Mouse (Mus musculus) liver, embryonic 15.5 days (tissue): ENCODE measurements around the gene Tigd3. TPM values are rescaled to one million over a fixed set of nuclear protein-coding genes. Genes with fewer than 3 reads are reported as not detected.

Experiments
- polyA plus RNA-seq: library from polyadenylated mRNA; unstranded; fragments of >200 nt; fragmentation: Nextera tagmentation; extraction: Ambion mirVana; gene quantifications from 2 replicates; pipeline ENCODE4 v1.2.1, GENCODE M21; 2015

Tigd3 gene
- polyA plus RNA-seq, 1 experiment from 2014 or later, result 2.8 TPM

Other genes with a start within 250 kb of the Tigd3 start
- 28.2 and 32.5 TPM in 2 replicates for gene Sipa1, start 230.4 kb downstream of the Tigd3 start, polyA plus RNA-seq
- 16.8 and 18.4 TPM in 2 replicates for gene Map3k11, start 205.4 kb downstream of the Tigd3 start, polyA plus RNA-seq
- 9.2 and 12.1 TPM in 2 replicates for gene Pcnx3, start 205.2 kb downstream of the Tigd3 start, polyA plus RNA-seq
- 0.15 and 0.28 TPM in 2 replicates for gene Kcnk7, start 189.8 kb downstream of the Tigd3 start, polyA plus RNA-seq
- 110 and 121 TPM in 2 replicates for gene Ehbp1l1, start 167.8 kb downstream of the Tigd3 start, polyA plus RNA-seq
- gene Fam89b, start 164.5 kb downstream of the Tigd3 start, polyA plus RNA-seq, result 39.3 and 39.8 TPM in 2 replicates
- 1.2 and 3.4 TPM in 2 replicates for gene Ltbp3, start 153.2 kb downstream of the Tigd3 start, polyA plus RNA-seq
- 21.1 and 24.4 TPM in 2 replicates for gene Scyl1, start 122.7 kb downstream of the Tigd3 start, polyA plus RNA-seq
- gene Frmd8, start 18.9 kb downstream of the Tigd3 start, polyA plus RNA-seq, result 12.9 and 13.1 TPM in 2 replicates
- gene Slc25a45, start 16.3 kb downstream of the Tigd3 start, polyA plus RNA-seq, result 7.1 and 7.9 TPM in 2 replicates
- gene Dpf2, start 18.9 kb upstream of the Tigd3 start, polyA plus RNA-seq, result 52.7 and 59.4 TPM in 2 replicates
- 2.9 and 3.1 TPM in 2 replicates for gene Cdc42ep2, start 30.7 kb upstream of the Tigd3 start, polyA plus RNA-seq
- gene Pola2, start 70.1 kb upstream of the Tigd3 start, polyA plus RNA-seq, result 53.8 and 58.9 TPM in 2 replicates
- 0.05 TPM in 1 of 2 replicates, not detected in the other for gene Slc22a20, start 92.0 kb upstream of the Tigd3 start, polyA plus RNA-seq
- gene Capn1, start 121.7 kb upstream of the Tigd3 start, polyA plus RNA-seq, result 25.1 and 26.1 TPM in 2 replicates
- 13.3 and 17.3 TPM in 2 replicates for gene Syvn1, start 152.4 kb upstream of the Tigd3 start, polyA plus RNA-seq
- 39.5 and 41.8 TPM in 2 replicates for gene Mrpl49, start 163.6 kb upstream of the Tigd3 start, polyA plus RNA-seq
- gene Fau, start 163.7 kb upstream of the Tigd3 start, polyA plus RNA-seq, result 401 and 446 TPM in 2 replicates
- gene Znhit2, start 167.0 kb upstream of the Tigd3 start, polyA plus RNA-seq, result 19.1 and 19.5 TPM in 2 replicates
- gene Tm7sf2, start 174.2 kb upstream of the Tigd3 start, polyA plus RNA-seq, result 49.1 and 50.2 TPM in 2 replicates
- 27.3 and 30.8 TPM in 2 replicates for gene Vps51, start 183.1 kb upstream of the Tigd3 start, polyA plus RNA-seq
- not detected in 2 replicates for gene Tmem262, start 185.9 kb upstream of the Tigd3 start, polyA plus RNA-seq
- 0.48 and 0.67 TPM in 2 replicates for gene Gm28374, start 188.1 kb upstream of the Tigd3 start, polyA plus RNA-seq
- 19.7 and 24.4 TPM in 2 replicates for gene Zfpl1, start 190.8 kb upstream of the Tigd3 start, polyA plus RNA-seq
- gene Cdca5, start 190.8 kb upstream of the Tigd3 start, polyA plus RNA-seq, result 34.5 and 35.4 TPM in 2 replicates
- gene AC131692.1, start 200.3 kb upstream of the Tigd3 start, polyA plus RNA-seq, result 0.23 and 0.25 TPM in 2 replicates
- gene Naaladl1, start 211.6 kb upstream of the Tigd3 start, polyA plus RNA-seq, result 3.5 and 3.7 TPM in 2 replicates
- gene Sac3d1, start 224.5 kb upstream of the Tigd3 start, polyA plus RNA-seq, result 23.2 and 24.0 TPM in 2 replicates
- gene Snx15, start 234.2 kb upstream of the Tigd3 start, polyA plus RNA-seq, result 58.5 and 66.0 TPM in 2 replicates
- 0.17 and 0.44 TPM in 2 replicates for gene Batf2, start 246.8 kb upstream of the Tigd3 start, polyA plus RNA-seq
- 26.0 and 28.8 TPM in 2 replicates for gene Arl2, start 247.4 kb upstream of the Tigd3 start, polyA plus RNA-seq